Mouse (Mus musculus) kidney, postnatal 36 days (tissue): ENCODE data around the gene Lrrc51.
"Not testable (repeated sequence)": the region's sequence is repeated elsewhere in the genome, so short reads cannot be mapped to it uniquely, and the experiment has no call there.

Experiments
- DNase-seq, 2 experiments: peaks; one replicate each; pipeline ENCODE4 v3.0.0; 2021 to 2022; ENCODE audit warnings: mixed read lengths in 2 of 2

The Lrrc51 gene

DNA sequence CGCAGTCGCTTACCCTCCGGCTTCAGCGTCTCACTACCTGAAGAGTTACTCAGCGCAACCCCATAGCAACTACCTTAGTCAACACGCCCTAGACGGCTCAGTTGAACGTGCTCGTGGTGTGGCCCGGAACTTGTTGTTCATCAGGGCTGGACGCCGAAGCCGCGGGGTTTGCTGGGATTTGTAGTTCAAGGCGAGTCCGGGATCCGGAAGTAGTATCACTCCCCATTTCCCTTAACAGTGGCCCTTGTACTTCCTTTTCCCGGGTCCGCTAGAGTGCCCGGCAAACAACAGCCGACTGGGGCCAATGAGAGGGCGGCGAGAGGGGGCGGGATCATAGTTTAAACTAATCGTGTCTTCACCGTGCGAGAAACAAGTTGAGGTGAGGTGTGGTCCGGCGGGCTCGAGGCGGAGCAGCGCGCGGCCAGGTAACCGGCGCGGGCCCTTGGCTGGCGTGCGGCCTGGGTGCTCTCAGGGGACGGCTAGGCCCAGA is at the start of gene Lrrc51, which contains the start of gene Numa1:
Gene Lrrc51 (minus strand): TSS at position 145 of the 490 bp plus-strand sequence.
Gene Numa1 (plus strand): TSS at position 361 of the 490 bp plus-strand sequence.
- peak; percentile 97 to 99 for DNase-seq

DNA sequence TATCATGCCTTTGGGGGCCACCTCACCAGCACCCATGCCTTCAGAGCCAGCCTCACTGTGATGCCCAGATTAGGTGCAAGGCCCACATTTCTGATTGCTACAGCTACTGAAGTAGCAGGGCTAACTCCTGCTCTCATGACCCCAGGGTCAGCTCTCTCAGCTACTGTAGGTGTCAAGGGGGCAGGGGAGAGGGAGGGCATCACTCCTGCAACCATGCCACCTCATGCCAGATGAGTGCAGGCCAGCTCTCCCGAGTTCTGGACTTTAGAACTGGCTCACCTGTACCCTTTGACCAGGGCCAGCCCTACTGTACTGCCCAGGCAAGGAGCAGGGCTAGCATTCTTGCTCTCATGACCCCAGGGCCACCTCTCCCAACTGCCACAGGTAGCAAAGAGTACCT is 49.0 kb upstream of the Lrrc51 start:
- DNase-seq, result peak; percentile 70 to 74

GRCm38 (mm10) chr7:101974505-101974904 is 40.8 kb upstream of the Lrrc51 start:
- DNase-seq, result peak in 1 of 2 experiments; percentile 45

DNA sequence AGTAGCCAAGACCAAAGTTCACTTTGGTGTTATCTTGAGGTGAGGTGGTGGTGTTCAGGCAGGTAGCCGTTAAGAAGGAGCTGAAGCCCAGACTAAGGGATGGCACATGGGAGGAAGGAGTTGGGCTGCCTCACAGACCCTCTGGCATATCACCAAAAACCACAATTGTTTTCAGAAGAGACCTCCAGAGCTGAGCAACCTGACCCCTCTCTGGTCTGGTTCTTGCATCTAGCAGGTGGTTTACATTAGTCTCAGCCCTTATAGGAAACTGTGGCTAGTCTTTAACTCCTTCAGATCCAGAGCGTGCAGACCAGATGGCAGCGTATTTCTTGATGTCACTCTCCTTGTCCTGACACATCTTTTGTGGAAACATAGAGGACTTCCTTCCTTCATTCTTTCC is 40.0 kb upstream of the Lrrc51 start:
- no peak for DNase-seq

- DNase-seq, result no peak
Observed at GRCm38 (mm10) chr7:101971721-101972120, 38.0 kb upstream of the Lrrc51 start.

DNA sequence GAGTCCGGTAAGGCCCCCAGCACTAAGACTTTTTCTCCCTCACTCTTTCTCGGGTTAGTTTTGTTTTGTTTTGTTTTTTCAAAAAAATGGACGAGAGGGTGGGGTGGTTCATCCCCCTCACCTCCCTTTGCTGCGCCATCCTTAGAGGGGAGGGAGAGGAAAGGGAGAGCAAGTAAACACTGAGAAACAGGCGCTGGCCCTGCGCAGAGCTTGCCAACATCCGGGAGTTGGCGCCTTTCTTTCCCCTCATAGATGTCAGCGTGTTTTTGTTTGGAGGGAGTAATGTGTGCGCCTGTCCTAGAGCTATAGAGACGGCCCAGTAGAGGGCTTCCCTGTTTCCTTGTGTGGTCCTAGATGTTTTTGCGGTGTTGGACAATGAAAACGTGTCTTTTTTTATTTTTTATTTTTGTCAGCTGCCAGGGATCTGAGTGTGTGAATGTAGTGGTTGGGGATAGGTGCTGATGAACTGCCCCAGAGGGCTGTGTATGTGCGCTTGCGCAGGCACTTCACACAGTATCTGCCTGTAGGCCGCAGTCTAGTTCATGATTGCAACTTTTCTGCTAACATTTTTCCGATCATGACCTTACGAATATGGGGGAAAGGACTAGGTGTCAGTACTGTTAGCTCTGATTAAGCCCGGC is 37.2 kb upstream of the Lrrc51 start:
- DNase-seq, result peak; percentile 79 to 82

- peak; percentile 97 to 98 for DNase-seq
Observed at GRCm38 (mm10) chr7:101970429-101970775, 36.7 kb upstream of the Lrrc51 start.

DNA sequence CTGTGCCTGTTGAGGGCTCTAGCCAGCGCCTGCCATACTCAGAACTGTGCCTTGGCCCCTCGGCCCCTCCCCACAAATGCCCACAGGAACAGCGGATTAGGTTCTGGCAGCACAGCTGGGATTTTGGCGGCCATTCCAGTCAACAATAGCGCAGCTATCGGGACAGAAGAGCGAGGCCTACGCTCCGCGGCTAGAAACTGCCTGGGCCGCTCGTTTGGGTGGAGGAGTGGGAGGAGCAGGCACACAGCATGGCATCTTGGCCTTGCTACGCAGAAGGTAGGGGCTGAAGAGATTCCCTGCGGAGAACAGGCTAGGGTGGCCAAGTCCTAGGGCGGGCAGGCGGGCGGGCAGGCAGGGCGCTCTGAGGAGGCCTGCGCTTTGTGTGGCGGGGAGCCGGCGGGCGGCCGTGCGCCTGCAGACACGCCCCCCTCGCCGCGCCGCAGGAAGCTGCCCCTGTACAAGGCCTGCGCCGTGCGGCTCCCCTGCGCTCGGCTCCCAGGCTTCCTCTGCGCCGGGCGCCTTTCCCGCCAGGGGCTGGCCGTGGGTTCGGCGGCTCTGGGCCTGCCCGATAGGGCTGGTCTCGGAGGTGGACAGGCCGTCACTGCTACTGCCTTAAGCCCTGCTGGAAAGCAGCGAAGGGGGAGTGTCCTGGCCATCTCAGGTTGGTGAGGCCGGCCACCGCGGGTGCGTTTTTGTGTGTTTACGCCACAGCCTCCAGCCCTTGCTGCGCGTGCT is 36.2 kb upstream of the Lrrc51 start:
- peak; percentile 91 to 93 for DNase-seq

GRCm38 (mm10) chr7:101968751-101969150 is 35.1 kb upstream of the Lrrc51 start:
- no peak for DNase-seq

- peak in 1 of 2 experiments; percentile 39 for DNase-seq
Observed at GRCm38 (mm10) chr7:101967256-101967655, 33.6 kb upstream of the Lrrc51 start.

GRCm38 (mm10) chr7:101965606-101966005 is 31.9 kb upstream of the Lrrc51 start:
- peak; percentile 20 to 22 for DNase-seq

GRCm38 (mm10) chr7:101964551-101964950 is 30.9 kb upstream of the Lrrc51 start:
- DNase-seq, result peak; percentile 72 to 86

DNA sequence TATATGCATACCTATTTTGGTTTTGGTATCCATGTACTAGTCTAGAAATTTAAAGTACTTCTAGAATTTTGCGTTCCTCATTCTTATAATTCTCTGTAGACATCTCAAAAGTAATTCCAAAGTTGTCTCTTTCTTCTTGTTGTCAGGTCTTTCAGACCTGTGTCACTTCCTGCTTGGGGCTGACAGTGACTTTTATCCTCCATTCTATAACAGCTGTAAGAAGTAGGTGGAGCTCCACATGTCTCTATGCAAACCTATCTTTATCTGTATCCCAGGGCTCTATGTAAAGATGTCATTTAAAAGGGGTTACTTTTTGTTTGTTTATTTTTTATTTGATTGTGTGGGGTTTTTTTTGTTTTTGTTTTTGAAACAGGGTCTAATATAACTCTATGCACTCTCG is 29.9 kb upstream of the Lrrc51 start:
- no peak for DNase-seq

GRCm38 (mm10) chr7:101962829-101963228 is 29.1 kb upstream of the Lrrc51 start:
- no peak for DNase-seq

GRCm38 (mm10) chr7:101956911-101957310 is 23.2 kb upstream of the Lrrc51 start:
- DNase-seq, result no peak

DNA sequence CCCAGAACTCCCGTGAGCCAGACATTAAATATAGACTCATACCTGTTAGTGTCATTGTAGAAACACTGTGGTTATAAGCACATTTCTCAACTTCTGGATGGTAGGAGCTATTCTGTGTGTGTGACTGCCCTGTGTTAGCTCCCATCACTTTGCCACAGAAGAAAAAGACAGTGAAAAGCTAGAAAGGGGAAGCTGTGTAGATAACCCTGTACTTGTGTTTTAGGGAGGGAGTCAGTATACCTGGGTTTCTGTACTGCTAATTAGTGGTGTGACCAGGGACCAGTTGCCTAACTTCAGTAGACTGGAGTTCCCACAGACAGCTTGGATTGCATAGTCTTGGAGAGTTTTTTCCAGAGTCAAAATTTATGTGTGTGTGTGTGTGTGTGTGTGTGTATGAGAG is 22.8 kb upstream of the Lrrc51 start:
- DNase-seq, result no peak

DNA sequence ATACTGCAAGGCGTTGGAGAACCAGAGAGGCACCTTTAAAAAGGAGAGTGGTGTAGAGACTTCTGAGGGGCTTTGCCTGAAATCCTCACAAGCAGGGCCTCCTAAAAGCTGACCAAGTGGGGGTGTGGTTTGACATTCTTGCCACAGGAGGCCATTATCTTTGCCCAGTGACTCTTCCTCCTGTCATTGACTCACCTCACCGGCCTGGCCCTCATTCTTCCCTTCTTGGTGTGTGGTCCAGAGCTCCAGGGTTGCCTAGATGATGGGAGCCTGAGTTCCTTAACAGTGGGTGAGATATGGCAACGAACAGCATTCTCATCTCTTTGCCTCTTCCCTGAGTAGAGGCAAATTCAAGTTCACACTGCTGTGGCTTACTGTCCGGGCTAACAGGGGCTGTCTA is 22.2 kb upstream of the Lrrc51 start:
- no peak for DNase-seq

- no peak for DNase-seq
Observed at GRCm38 (mm10) chr7:101955276-101955675, 21.6 kb upstream of the Lrrc51 start.

DNA sequence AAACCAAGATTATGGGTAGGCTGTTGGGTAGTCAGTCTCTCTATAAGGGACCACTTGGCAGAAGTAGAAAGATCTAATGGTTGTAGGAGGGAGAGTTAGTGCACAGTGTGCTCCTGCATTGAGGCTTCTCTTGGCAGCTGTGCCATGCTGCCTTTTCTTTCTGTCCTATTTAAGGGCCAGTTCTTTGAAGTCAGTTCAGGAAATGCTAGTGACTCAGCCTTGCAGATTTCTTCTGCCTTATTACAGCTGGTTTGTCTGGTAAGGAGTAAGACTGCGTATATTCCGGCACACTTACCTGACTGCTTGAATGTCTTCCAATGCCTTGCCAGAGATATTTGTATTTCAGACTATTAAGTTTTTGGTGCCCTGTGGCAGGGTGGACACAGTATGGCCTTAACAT is 20.5 kb upstream of the Lrrc51 start:
- DNase-seq, result no peak

GRCm38 (mm10) chr7:101952098-101952497 is 18.4 kb upstream of the Lrrc51 start:
- no peak for DNase-seq

- DNase-seq, result no peak
Observed at GRCm38 (mm10) chr7:101951648-101952047, 18.0 kb upstream of the Lrrc51 start.

DNA sequence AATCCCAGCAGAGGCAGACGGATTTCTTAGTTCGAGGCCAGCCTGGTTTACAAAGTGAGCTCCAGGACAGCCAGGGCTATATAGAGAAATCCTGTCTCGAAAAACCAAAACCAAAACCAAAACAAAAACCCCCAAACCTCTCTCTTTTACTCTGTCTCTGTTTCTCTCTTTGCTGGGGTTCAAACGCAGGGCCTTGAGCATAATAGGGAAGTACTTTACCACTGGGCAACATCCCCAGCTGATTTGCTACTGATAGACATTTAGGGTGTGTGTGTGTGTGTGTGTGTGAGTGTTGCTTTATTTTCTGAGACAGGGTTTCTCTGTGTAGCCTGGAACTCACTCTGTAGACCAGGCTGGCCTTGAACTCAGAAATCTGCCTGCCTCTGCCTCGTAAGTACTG is 15.3 kb upstream of the Lrrc51 start:
- DNase-seq, result not testable (repeated sequence)

- peak; percentile 64 to 75 for DNase-seq
Observed at GRCm38 (mm10) chr7:101939758-101940157, 6.1 kb upstream of the Lrrc51 start.

GRCm38 (mm10) chr7:101938348-101938747 is 4.7 kb upstream of the Lrrc51 start:
- DNase-seq, result no peak
